Mouse (Mus musculus) B cell, adult 67 days (primary cell): ENCODE data around the gene Icam1. TPM values are rescaled to one million over a fixed set of nuclear protein-coding genes. Genes with fewer than 3 reads are reported as not detected.

Experiments used
- total RNA-seq, 2 experiments: library from RNA; stranded (reverse); gene quantifications; 4 replicates each; pipeline ENCODE4 v1.2.4; 2023

Icam1 gene
- total RNA-seq, result 10 to 100 TPM; 58.0 TPM

GRCm38 (mm10) chr9:21015571-21016130, at the start of gene Icam1:
Icam1 (plus strand) TSS chr9:21015985.

GRCm38 (mm10) chr9:20976216-20976960, 39.4 kb upstream of the Icam1 start, which contains the start of gene S1pr2:
S1pr2 (minus strand) TSS chr9:20976781.

GRCm38 (mm10) chr9:21002627-21003551, 12.9 kb upstream of the Icam1 start, which contains the start of gene Mrpl4:
Mrpl4 (plus strand) TSS chr9:21002738.

GRCm38 (mm10) chr9:21029291-21030054, 13.7 kb downstream of the Icam1 start, which contains the start of gene Icam4:
Icam4 (plus strand) TSS chr9:21029373.

GRCm38 (mm10) chr9:21031896-21032351, 16.1 kb downstream of the Icam1 start, which contains the start of gene Icam5:
Icam5 (plus strand) TSS chr9:21032073.

GRCm38 (mm10) chr9:21067006-21067684, 51.4 kb downstream of the Icam1 start, which contains the start of gene Zglp1:
Zglp1 (minus strand) TSS chr9:21067093.

GRCm38 (mm10) chr9:21073044-21073840, 57.5 kb downstream of the Icam1 start, which contains the start of the genes Gm49373 and Fdx1l:
Gm49373 (minus strand) TSS chr9:21073096.
Fdx1l (minus strand) TSS chr9:21073614.

Other genes starting within 250 kb of the Icam1 start
- 1 to 10 TPM; 1.1 to 1.7 TPM for gene Col5a3, start 200.9 kb upstream of the Icam1 start, total RNA-seq
- not detected for gene Rdh8, start 197.5 kb upstream of the Icam1 start, total RNA-seq
- 10 to 100 TPM; 46.3 to 59.5 TPM for gene A230050P20Rik, start 147.3 kb upstream of the Icam1 start, total RNA-seq
- gene Angptl6, start 136.3 kb upstream of the Icam1 start, total RNA-seq, result 1 to 10 TPM in 1 of 2 experiments, under 1 TPM in 1; 0.71 to 1.0 TPM
- gene Ppan, start 127.8 kb upstream of the Icam1 start, total RNA-seq, result 100 to 1,000 TPM; 123 to 133 TPM
- gene Eif3g, start 117.4 kb upstream of the Icam1 start, total RNA-seq, result 100 to 1,000 TPM; 184 to 200 TPM
- 10 to 100 TPM; 76.1 to 83.9 TPM for gene Dnmt1, start 56.1 kb upstream of the Icam1 start, total RNA-seq
- 1 to 10 TPM; 2.5 to 3.1 TPM for gene S1pr2, start 39.2 kb upstream of the Icam1 start, total RNA-seq
- gene Mrpl4, start 13.2 kb upstream of the Icam1 start, total RNA-seq, result 10 to 100 TPM; 54.8 to 56.5 TPM
- gene Icam4, start 13.4 kb downstream of the Icam1 start, total RNA-seq, result under 1 TPM in 1 of 2 experiments, not detected in 1; 0.73 TPM
- gene Icam5, start 16.1 kb downstream of the Icam1 start, total RNA-seq, result under 1 TPM; 0.18 to 0.29 TPM
- gene Zglp1, start 51.1 kb downstream of the Icam1 start, total RNA-seq, result 1 to 10 TPM in 1 of 2 experiments, not detected in 1; 2.0 TPM
- 1 to 10 TPM; 2.0 to 2.3 TPM for gene Gm49373, start 57.1 kb downstream of the Icam1 start, total RNA-seq
- 10 to 100 TPM; 27.0 to 29.9 TPM for gene Fdx1l, start 57.6 kb downstream of the Icam1 start, total RNA-seq
- 10 to 100 TPM in 1 of 2 experiments, 1 to 10 TPM in 1; 7.7 to 10.6 TPM for gene Gm38431, start 76.0 kb downstream of the Icam1 start, total RNA-seq
- gene Raver1, start 76.0 kb downstream of the Icam1 start, total RNA-seq, result 100 to 1,000 TPM; 109 to 117 TPM
- gene Tyk2, start 115.3 kb downstream of the Icam1 start, total RNA-seq, result 10 to 100 TPM; 64.0 to 68.8 TPM
- 100 to 1,000 TPM; 103 to 110 TPM for gene Cdc37, start 134.0 kb downstream of the Icam1 start, total RNA-seq
- gene Pde4a, start 149.7 kb downstream of the Icam1 start, total RNA-seq, result 10 to 100 TPM; 10.2 to 10.4 TPM
- 10 to 100 TPM; 30.9 to 43.4 TPM for gene Keap1, start 223.4 kb downstream of the Icam1 start, total RNA-seq
- under 1 TPM; 0.30 to 0.35 TPM for gene S1pr5, start 232.5 kb downstream of the Icam1 start, total RNA-seq
- gene Atg4d, start 249.3 kb downstream of the Icam1 start, total RNA-seq, result 10 to 100 TPM; 55.8 to 57.5 TPM